Mouse (Mus musculus): ENCODE measurements around the gene Rptor. TPM values are rescaled to one million over a fixed set of nuclear protein-coding genes. Genes with fewer than 3 reads are reported as not detected.

Gene Rptor
- total RNA-seq, 2 experiments from 2014 or later: 63.9 to 65.0 TPM

- DNase-seq: no peak
Measured at GRCm38 (mm10) chr11:119912845-119913244, 310.1 kb downstream of the Rptor start.

GRCm38 (mm10) chr11:119913291-119913934 lies 310.7 kb downstream of the Rptor start, which contains the start of gene Chmp6:
TSS of gene Chmp6 (plus strand) at chr11:119913441.
- DNase-seq: peak; percentile 90 to 91

- no peak for DNase-seq
Measured at GRCm38 (mm10) chr11:119913935-119914314, 311.2 kb downstream of the Rptor start.

- no peak for DNase-seq
Measured at GRCm38 (mm10) chr11:119914381-119914780, 311.7 kb downstream of the Rptor start.

GRCm38 (mm10) chr11:119915666-119916065 lies 313.0 kb downstream of the Rptor start:
- DNase-seq: no peak

- no peak for DNase-seq
Measured at GRCm38 (mm10) chr11:119916102-119916790, 313.5 kb downstream of the Rptor start.

- DNase-seq: peak in 1 of 2 experiments; percentile 9
Measured at GRCm38 (mm10) chr11:119916834-119917469, 314.2 kb downstream of the Rptor start.

GRCm38 (mm10) chr11:119918521-119918920 lies 315.8 kb downstream of the Rptor start:
- no peak for DNase-seq

GRCm38 (mm10) chr11:119919432-119919831 lies 316.7 kb downstream of the Rptor start:
- no peak for DNase-seq

- DNase-seq: peak; percentile 58 to 69
Measured at GRCm38 (mm10) chr11:119919897-119920296, 317.2 kb downstream of the Rptor start.

GRCm38 (mm10) chr11:119920668-119921067 lies 318.0 kb downstream of the Rptor start:
- DNase-seq: no peak

- DNase-seq: peak in 1 of 2 experiments; percentile 16
Measured at GRCm38 (mm10) chr11:119925176-119925575, 322.5 kb downstream of the Rptor start.

- DNase-seq: no peak
Measured at GRCm38 (mm10) chr11:119926762-119927161, 324.1 kb downstream of the Rptor start.

- DNase-seq: peak; percentile 50 to 52
Measured at GRCm38 (mm10) chr11:119928023-119928681, 325.4 kb downstream of the Rptor start.

- no peak for DNase-seq
Measured at GRCm38 (mm10) chr11:119929603-119930265, 327.0 kb downstream of the Rptor start.

GRCm38 (mm10) chr11:119931809-119932208 lies 329.1 kb downstream of the Rptor start:
- no peak for DNase-seq

- DNase-seq: no peak
Measured at GRCm38 (mm10) chr11:119933142-119933541, 330.4 kb downstream of the Rptor start.

GRCm38 (mm10) chr11:119933819-119934583 lies 331.3 kb downstream of the Rptor start:
- DNase-seq: no peak

GRCm38 (mm10) chr11:119934773-119935172 lies 332.1 kb downstream of the Rptor start:
- DNase-seq: no peak

- peak in 1 of 2 experiments; percentile 57 for DNase-seq
Measured at GRCm38 (mm10) chr11:119935457-119935856, 332.8 kb downstream of the Rptor start.

GRCm38 (mm10) chr11:119936456-119936855 lies 333.8 kb downstream of the Rptor start:
- no peak for DNase-seq

Measured in layer of hippocampus, postnatal 36 days (tissue).